Mouse (Mus musculus): ENCODE results near the gene Prl2b1. TPM values are rescaled to one million over a fixed set of nuclear protein-coding genes. Genes with fewer than 3 reads are reported as not detected.

The Prl2b1 gene
- polyA plus RNA-seq (2014; fragmentation: Nextera tagmentation; extraction: Ambion mirVana) = not detected in 2 replicates

- WGBS = 68% methylated on average over 6 of the region's 6 CpGs
- H3K4me2 ChIP-seq = no peak within 1 kb of the TSS
- no peak within 1 kb of the TSS for H3K4me3 ChIP-seq (ENCODE audit: low read depth, low read length)
- H3K9me3 ChIP-seq (ENCODE audit: low read depth, low read length) = no peaks in the 10 kb centered on the region
- ATAC-seq (ENCODE audit: insufficient read depth) (no peak), DNase-seq (no peak)
- H3K27me3 ChIP-seq (ENCODE audit: insufficient read depth, low read length) = no peaks in the 10 kb centered on the region
- no peak within 1 kb of the TSS for H3K9ac ChIP-seq
- H3K27ac ChIP-seq (ENCODE audit: low read depth) = no peak within 1 kb of the TSS
- H3K4me1 ChIP-seq (ENCODE audit: insufficient read depth) = no peaks in the 10 kb centered on the region
- TF ChIP-seq CTCF (IDR thresholded peaks at IDR 0.05; ENCODE audit: low read depth) = no peak
- no peaks in the 10 kb centered on the region for H3K36me3 ChIP-seq (ENCODE audit: insufficient read depth)
Measured at GRCm38 (mm10) chr13:27390746-27391145, at the start of gene Prl2b1. TSS of gene Prl2b1 (minus strand) at chr13:27390846.

DNA sequence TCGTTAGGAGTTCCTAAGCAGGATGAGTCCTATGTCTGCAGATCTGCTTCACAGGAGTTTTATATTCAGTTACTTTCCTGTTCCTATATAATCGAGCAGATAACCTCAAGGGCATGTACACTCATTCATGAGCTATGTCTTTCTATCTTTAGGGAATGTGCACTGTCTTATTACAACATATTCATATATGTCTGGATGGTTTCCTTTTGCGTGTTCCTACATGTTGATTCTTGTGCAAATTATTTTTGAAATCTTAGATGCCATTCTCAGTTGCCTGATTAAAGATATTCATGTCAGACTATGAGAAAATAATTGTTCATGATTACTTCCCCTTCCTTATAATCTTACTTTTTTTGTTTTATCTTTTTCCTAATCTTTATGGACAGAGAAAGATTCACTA lies 47.9 kb upstream of the Prl2b1 start, which contains the start of gene Prl8a6:
Gene Prl8a6 (minus strand): TSS at position 101 of the 400 bp plus-strand sequence.
- Histone ChIP-seq H3K4me1 (ENCODE audit: insufficient read depth) (no peaks in the 10 kb centered on the region), H3K27me3 (ENCODE audit: insufficient read depth, low read length) (no peaks in the 10 kb centered on the region), H3K4me3 (ENCODE audit: low read depth, low read length) (no peak within 1 kb of the TSS), H3K4me2 (no peak within 1 kb of the TSS), H3K9me3 (ENCODE audit: low read depth, low read length) (no peaks in the 10 kb centered on the region), H3K9ac (no peak within 1 kb of the TSS), H3K27ac (ENCODE audit: low read depth) (no peak within 1 kb of the TSS), H3K36me3 (ENCODE audit: insufficient read depth) (no peaks in the 10 kb centered on the region)
- 79% methylated on average over 3 of the region's 3 CpGs for WGBS
- no peak for DNase-seq
- no peak for ATAC-seq (ENCODE audit: insufficient read depth)
- TF ChIP-seq CTCF (IDR thresholded peaks at IDR 0.05; ENCODE audit: low read depth) = no peak

DNA sequence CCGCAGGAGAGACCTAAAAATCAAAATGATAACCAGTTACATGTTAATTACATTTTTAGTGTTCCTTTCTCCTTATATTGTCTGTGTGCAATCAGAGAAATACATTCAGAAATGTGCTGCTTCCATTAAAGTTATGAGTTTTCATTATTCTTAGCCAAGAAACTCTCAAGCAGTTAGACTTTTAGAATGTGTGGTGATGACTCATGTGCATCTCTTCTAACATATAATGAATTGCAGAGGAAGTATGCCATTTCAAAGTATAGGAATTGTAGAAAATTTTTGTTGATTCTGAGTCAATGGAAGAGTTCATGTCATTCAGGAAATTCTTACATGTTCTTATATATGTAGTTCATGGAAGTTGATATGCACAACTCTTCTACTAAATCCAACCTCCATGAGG lies 42.5 kb upstream of the Prl2b1 start:
- 83% methylated on average over 1 of the region's 1 CpGs for WGBS
- no peaks in the 10 kb centered on the region for H3K36me3 ChIP-seq (ENCODE audit: insufficient read depth)
- H3K9ac ChIP-seq = no peak overlapping the region
- ATAC-seq (ENCODE audit: insufficient read depth) (no peak), DNase-seq (no peak)
- H3K27ac ChIP-seq (ENCODE audit: low read depth) = no peak overlapping the region
- TF ChIP-seq CTCF (IDR thresholded peaks at IDR 0.05; ENCODE audit: low read depth) = no peak
- no peaks in the 10 kb centered on the region for H3K9me3 ChIP-seq (ENCODE audit: low read depth, low read length)
- no peak overlapping the region for H3K4me3 ChIP-seq (ENCODE audit: low read depth, low read length)
- no peak overlapping the region for H3K4me2 ChIP-seq
- H3K4me1 ChIP-seq (ENCODE audit: insufficient read depth) = no peaks in the 10 kb centered on the region
- no peaks in the 10 kb centered on the region for H3K27me3 ChIP-seq (ENCODE audit: insufficient read depth, low read length)

DNA sequence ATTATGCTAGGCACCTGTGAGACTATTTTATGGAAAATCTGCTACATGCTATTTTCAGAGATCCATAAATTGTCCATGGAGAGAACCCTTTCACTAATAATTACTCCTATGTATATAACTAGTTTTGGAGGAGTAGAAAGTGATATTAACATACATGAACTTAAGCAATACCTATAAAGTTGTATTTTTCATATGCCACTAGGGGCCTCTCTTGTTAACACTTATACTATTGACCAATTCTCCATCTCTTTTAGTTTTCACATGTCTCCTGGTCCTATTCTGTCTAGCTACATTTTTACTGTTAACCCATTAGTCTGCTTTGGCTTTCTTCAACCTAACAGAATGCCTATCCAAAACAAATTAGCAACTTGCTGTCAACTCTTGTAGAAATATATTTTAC lies 23.0 kb upstream of the Prl2b1 start:
- DNase-seq (no peak), ATAC-seq (ENCODE audit: insufficient read depth) (no peak)
- Histone ChIP-seq H3K36me3 (ENCODE audit: insufficient read depth) (no peaks in the 10 kb centered on the region), H3K4me2 (no peak overlapping the region), H3K27me3 (ENCODE audit: insufficient read depth, low read length) (no peaks in the 10 kb centered on the region), H3K4me1 (ENCODE audit: insufficient read depth) (no peaks in the 10 kb centered on the region), H3K9me3 (ENCODE audit: low read depth, low read length) (no peaks in the 10 kb centered on the region), H3K9ac (no peak overlapping the region), H3K4me3 (ENCODE audit: low read depth, low read length) (no peak overlapping the region), H3K27ac (ENCODE audit: low read depth) (no peak overlapping the region)
- TF ChIP-seq CTCF (IDR thresholded peaks at IDR 0.05; ENCODE audit: low read depth) = no peak

GRCm38 (mm10) chr13:27399061-27399724 lies 8.5 kb upstream of the Prl2b1 start:
- no peak for TF ChIP-seq CTCF (IDR thresholded peaks at IDR 0.05; ENCODE audit: low read depth)
- Histone ChIP-seq H3K27ac (ENCODE audit: low read depth) (no peak overlapping the region), H3K36me3 (ENCODE audit: insufficient read depth) (no peaks in the 10 kb centered on the region), H3K9ac (no peak overlapping the region), H3K4me2 (no peak overlapping the region), H3K27me3 (ENCODE audit: insufficient read depth, low read length) (no peaks in the 10 kb centered on the region), H3K9me3 (ENCODE audit: low read depth, low read length) (no peaks in the 10 kb centered on the region), H3K4me3 (ENCODE audit: low read depth, low read length) (no peak overlapping the region), H3K4me1 (ENCODE audit: insufficient read depth) (no peaks in the 10 kb centered on the region)
- ATAC-seq (ENCODE audit: insufficient read depth) (no peak), DNase-seq (peak; percentile 23)
- 90% methylated on average over 7 of the region's 7 CpGs for WGBS

- H3K27me3 ChIP-seq (ENCODE audit: insufficient read depth, low read length) = no peaks in the 10 kb centered on the region
- 64% methylated on average over 2 of the region's 2 CpGs for WGBS
- no peak for ATAC-seq (ENCODE audit: insufficient read depth)
Measured at GRCm38 (mm10) chr13:27345373-27345772, 45.3 kb downstream of the Prl2b1 start, which contains the start of gene Prl8a2. TSS of gene Prl8a2 (plus strand) at chr13:27345673.

DNA sequence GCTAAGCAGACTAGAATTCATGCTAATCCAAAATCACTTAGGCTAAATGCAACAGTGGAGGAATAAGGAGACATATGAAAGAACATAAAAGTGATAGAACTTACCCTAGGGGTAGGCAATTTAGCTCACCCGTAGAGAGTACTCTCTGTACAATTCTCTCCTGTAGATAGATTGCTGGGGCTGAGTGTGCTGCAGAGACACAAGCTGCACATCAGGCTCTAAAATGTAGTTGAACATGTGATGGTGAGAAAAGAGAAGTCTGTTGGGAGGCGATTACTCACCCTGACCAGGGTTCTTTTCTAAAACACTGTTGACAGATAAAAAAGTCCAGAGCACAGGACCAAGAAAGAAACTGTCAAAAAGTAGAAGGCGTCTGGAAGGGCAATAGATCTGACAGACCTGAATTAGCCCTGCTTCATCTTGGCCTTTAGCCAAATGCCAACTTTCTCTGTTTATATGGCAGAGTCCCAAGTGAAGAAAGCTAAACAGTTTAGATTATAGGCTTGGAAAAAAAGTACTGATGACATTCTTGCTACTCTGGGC lies 47.8 kb downstream of the Prl2b1 start:
- DNase-seq = peak; percentile 61

More at GRCm38 (mm10) chr13:27345373-27345772, 45.3 kb downstream of the Prl2b1 start, which contains the start of gene Prl8a2:
- Histone ChIP-seq H3K9ac (no peak within 1 kb of the TSS), H3K4me2 (no peak within 1 kb of the TSS), H3K36me3 (ENCODE audit: insufficient read depth) (no peaks in the 10 kb centered on the region), H3K27ac (ENCODE audit: low read depth) (no peak within 1 kb of the TSS), H3K4me1 (ENCODE audit: insufficient read depth) (no peaks in the 10 kb centered on the region; the same call in 1 of the 2 replicates), H3K9me3 (ENCODE audit: low read depth, low read length) (no peaks in the 10 kb centered on the region), H3K4me3 (ENCODE audit: low read depth, low read length) (no peak within 1 kb of the TSS)
- TF ChIP-seq CTCF (IDR thresholded peaks at IDR 0.05; ENCODE audit: low read depth) = no peak
- no peak for DNase-seq

More for the DNA sequence above, 47.8 kb downstream of the Prl2b1 start:
- H3K4me1 ChIP-seq (ENCODE audit: insufficient read depth) = no peaks in the 10 kb centered on the region; the same call in 1 of the 2 replicates
- no peak overlapping the region for H3K9ac ChIP-seq
- 27% methylated on average over 3 of the region's 3 CpGs for WGBS
- no peak overlapping the region for H3K27ac ChIP-seq (ENCODE audit: low read depth)
- no peaks in the 10 kb centered on the region for H3K36me3 ChIP-seq (ENCODE audit: insufficient read depth)
- no peak for TF ChIP-seq CTCF (IDR thresholded peaks at IDR 0.05; ENCODE audit: low read depth)
- H3K9me3 ChIP-seq (ENCODE audit: low read depth, low read length) = no peaks in the 10 kb centered on the region
- H3K4me3 ChIP-seq (ENCODE audit: low read depth, low read length) = no peak overlapping the region
- no peaks in the 10 kb centered on the region for H3K27me3 ChIP-seq (ENCODE audit: insufficient read depth, low read length)
- no peak overlapping the region for H3K4me2 ChIP-seq
- peak; percentile 58; the same call in 1 of the 2 replicates for ATAC-seq (ENCODE audit: insufficient read depth)
